8 mouse cellular contexts compared by ENCODE assay signal in the genomic region with DNA sequence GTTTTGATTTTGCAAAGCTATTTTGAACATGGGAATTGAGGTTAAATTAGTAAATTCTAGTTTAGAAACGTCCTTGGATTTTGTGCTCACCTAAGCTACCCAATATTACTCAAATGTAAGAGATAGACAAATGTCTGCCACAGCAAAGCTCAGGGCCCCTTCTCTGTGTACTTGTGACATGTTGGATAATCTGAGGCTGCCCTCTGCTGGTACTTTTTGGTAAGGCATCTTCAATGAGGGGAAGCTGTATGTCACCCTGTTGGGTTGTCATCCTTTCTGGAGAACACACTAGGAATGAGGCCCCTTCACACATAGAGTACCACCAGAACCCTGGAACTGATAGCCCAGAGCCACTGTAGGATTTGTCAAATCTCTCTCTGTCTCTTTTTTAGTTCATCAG. TPM values are rescaled to one million over a fixed set of nuclear protein-coding genes. Genes with fewer than 3 reads are reported as not detected.
DNase-seq lines count a peak whose midpoint lies in the region; ATAC-seq and TF ChIP-seq lines count a peak whose summit lies in the region.

No protein-coding gene starts in this region.

- H3K27ac ChIP-seq in limb, embryonic 10.5 days = no peak overlapping the region

- ATAC-seq in Patski = peak; percentile 47

- H3K4me1 ChIP-seq in limb, embryonic 10.5 days = peaks cover 38% of the 10 kb centered on the region

- POLR2A ChIA-PET in Patski (lab: Charles Lee) = interaction anchor here (0.5 to 0.7 kb wide), 2 partner anchors 12 to 573 kb away, joined by 4 to 5 read pairs; no protein-coding TSS in a partner anchor

- H3K27me3 ChIP-seq in Patski = no peaks in the 10 kb centered on the region
- H3K27me3 ChIP-seq in limb, embryonic 10.5 days (ENCODE audit: low read depth, poor library complexity, severe bottlenecking) = peaks cover 33% of the 10 kb centered on the region; the same call in 1 of the 2 replicates

- in situ Hi-C loops in Patski (cut with MboI; ENCODE audit: low pct_unique_long_range_greater_than_20kb) = no loop called here

- no peaks in the 10 kb centered on the region for H3K9me3 ChIP-seq in limb, embryonic 10.5 days (replicated peaks)

- CTCF ChIA-PET in Patski (lab: Charles Lee) = interaction anchor here (0.7 to 3.4 kb wide), 31 partner anchors 9 to 147 kb away, joined by 3 to 41 read pairs (median 4); a partner anchor contains a TSS

- 2% methylated on average over 1 of the region's 1 CpGs for WGBS in limb, embryonic 10.5 days

- H3K36me3 ChIP-seq in limb, embryonic 10.5 days = no peaks in the 10 kb centered on the region

- DNase-seq in 3T3-L1 (ENCODE audit: low read depth, low spot score) (peak; percentile 90), Patski (ENCODE audit: low read depth, low spot score) (no peak)
- DNase-seq in cerebellum, adult 9-11 months = peak; percentile 47
- peak; percentile 87 for DNase-seq in gastrocnemius, adult 18-20 months (ENCODE audit: low spot score)
- peak; percentile 84 for DNase-seq in kidney, adult 18-20 months
- peak; percentile 82 for DNase-seq in limb, embryonic 10.5 days (ENCODE audit: low spot score)
- peak; percentile 86 for DNase-seq in naive thymus-derived CD4-positive, alpha-beta T cell, adult 2 months (ENCODE audit: low read depth)
- DNase-seq in telencephalon, adult 2 months (ENCODE audit: low read depth, low spot score) = peak; percentile 50

- TF ChIP-seq CTCF in Patski (IDR thresholded peaks at IDR 0.05) = peak; percentile 88

- H3K4me3 ChIP-seq in limb, embryonic 10.5 days = no peak overlapping the region

RNA-seq across cellular contexts. Expression of a gene that starts 26.9 kb away (rescaled TPM):
- polyA plus RNA-seq in Patski (2021) = 829 TPM
- total RNA-seq in gastrocnemius, adult 18-20 months (2021) = 10 to 100 TPM; 29.4 to 53.6 TPM
- polyA plus RNA-seq in limb, embryonic 10.5 days (2016; fragmentation: Nextera tagmentation; extraction: Ambion mirVana) = 101 and 138 TPM in 2 replicates
